Mouse (Mus musculus): ENCODE data around the gene Gm20388. TPM values are rescaled to one million over a fixed set of nuclear protein-coding genes. Genes with fewer than 3 reads are reported as not detected.

Gm20388 gene
- total RNA-seq, 1 experiment from 2014 or later, result 10.0 TPM

GRCm38 (mm10) chr8:122360696-122361416 is 2450.2 kb downstream of the Gm20388 start, which contains the start of gene Trhr2:
TSS of gene Trhr2 (minus strand) at chr8:122360746.
- ATAC-seq (replicated peaks; ENCODE audit: insufficient number of reproducible peaks, low FRiP score, low TSS enrichment, poor library complexity, severe bottlenecking), result no peak

- ATAC-seq (replicated peaks; ENCODE audit: insufficient number of reproducible peaks, low FRiP score, low TSS enrichment, poor library complexity, severe bottlenecking), result no peak
Measured at GRCm38 (mm10) chr8:122362271-122362670, 2451.6 kb downstream of the Gm20388 start.

- no peak for ATAC-seq (replicated peaks; ENCODE audit: insufficient number of reproducible peaks, low FRiP score, low TSS enrichment, poor library complexity, severe bottlenecking)
Measured at GRCm38 (mm10) chr8:122362967-122363366, 2452.3 kb downstream of the Gm20388 start.

- no peak for ATAC-seq (replicated peaks; ENCODE audit: insufficient number of reproducible peaks, low FRiP score, low TSS enrichment, poor library complexity, severe bottlenecking)
Measured at GRCm38 (mm10) chr8:122368494-122368893, 2457.9 kb downstream of the Gm20388 start.

- ATAC-seq (replicated peaks; ENCODE audit: insufficient number of reproducible peaks, low FRiP score, low TSS enrichment, poor library complexity, severe bottlenecking), result peak; percentile 72; the same call in 1 of the 2 replicates
Measured at GRCm38 (mm10) chr8:122369665-122370064, 2459.0 kb downstream of the Gm20388 start.

GRCm38 (mm10) chr8:122371706-122372105 is 2461.1 kb downstream of the Gm20388 start:
- ATAC-seq (replicated peaks; ENCODE audit: insufficient number of reproducible peaks, low FRiP score, low TSS enrichment, poor library complexity, severe bottlenecking), result no peak

GRCm38 (mm10) chr8:122375320-122375719 is 2464.7 kb downstream of the Gm20388 start:
- ATAC-seq (replicated peaks; ENCODE audit: insufficient number of reproducible peaks, low FRiP score, low TSS enrichment, poor library complexity, severe bottlenecking), result no peak

- ATAC-seq (replicated peaks; ENCODE audit: insufficient number of reproducible peaks, low FRiP score, low TSS enrichment, poor library complexity, severe bottlenecking), result no peak
Measured at GRCm38 (mm10) chr8:122375751-122376364, 2465.2 kb downstream of the Gm20388 start.

GRCm38 (mm10) chr8:122376365-122377231 is 2466.0 kb downstream of the Gm20388 start, which contains the start of gene Zc3h18:
TSS of gene Zc3h18 (plus strand) at chr8:122376609.
- peak; percentile 92 for ATAC-seq (replicated peaks; ENCODE audit: insufficient number of reproducible peaks, low FRiP score, low TSS enrichment, poor library complexity, severe bottlenecking)

- ATAC-seq (replicated peaks; ENCODE audit: insufficient number of reproducible peaks, low FRiP score, low TSS enrichment, poor library complexity, severe bottlenecking), result no peak
Measured at GRCm38 (mm10) chr8:122383039-122383438, 2472.4 kb downstream of the Gm20388 start.

GRCm38 (mm10) chr8:122389357-122389756 is 2478.7 kb downstream of the Gm20388 start:
- ATAC-seq (replicated peaks; ENCODE audit: insufficient number of reproducible peaks, low FRiP score, low TSS enrichment, poor library complexity, severe bottlenecking), result no peak

GRCm38 (mm10) chr8:122390758-122391157 is 2480.1 kb downstream of the Gm20388 start:
- ATAC-seq (replicated peaks; ENCODE audit: insufficient number of reproducible peaks, low FRiP score, low TSS enrichment, poor library complexity, severe bottlenecking), result no peak

GRCm38 (mm10) chr8:122393717-122394116 is 2483.1 kb downstream of the Gm20388 start:
- no peak for ATAC-seq (replicated peaks; ENCODE audit: insufficient number of reproducible peaks, low FRiP score, low TSS enrichment, poor library complexity, severe bottlenecking)

- ATAC-seq (replicated peaks; ENCODE audit: insufficient number of reproducible peaks, low FRiP score, low TSS enrichment, poor library complexity, severe bottlenecking), result no peak
Measured at GRCm38 (mm10) chr8:122395291-122395690, 2484.7 kb downstream of the Gm20388 start.

- ATAC-seq (replicated peaks; ENCODE audit: insufficient number of reproducible peaks, low FRiP score, low TSS enrichment, poor library complexity, severe bottlenecking), result no peak
Measured at GRCm38 (mm10) chr8:122398186-122398585, 2487.5 kb downstream of the Gm20388 start.

GRCm38 (mm10) chr8:122405146-122405805 is 2494.6 kb downstream of the Gm20388 start:
- no peak for ATAC-seq (replicated peaks; ENCODE audit: insufficient number of reproducible peaks, low FRiP score, low TSS enrichment, poor library complexity, severe bottlenecking)

- ATAC-seq (replicated peaks; ENCODE audit: insufficient number of reproducible peaks, low FRiP score, low TSS enrichment, poor library complexity, severe bottlenecking), result no peak
Measured at GRCm38 (mm10) chr8:122407678-122408077, 2497.0 kb downstream of the Gm20388 start.

- no peak for ATAC-seq (replicated peaks; ENCODE audit: insufficient number of reproducible peaks, low FRiP score, low TSS enrichment, poor library complexity, severe bottlenecking)
Measured at GRCm38 (mm10) chr8:122414311-122414710, 2503.7 kb downstream of the Gm20388 start.

GRCm38 (mm10) chr8:122415554-122415953 is 2504.9 kb downstream of the Gm20388 start:
- ATAC-seq (replicated peaks; ENCODE audit: insufficient number of reproducible peaks, low FRiP score, low TSS enrichment, poor library complexity, severe bottlenecking), result no peak

All from monocyte, adult 5-6 weeks (primary cell).